Mouse (Mus musculus): ENCODE results near the gene Mrps2.
A peak's percentile ranks its signal among the peaks of the same experiment; 100 is the strongest.
"Not testable (repeated sequence)": the region's sequence is repeated elsewhere in the genome, so short reads cannot be mapped to it uniquely, and the experiment has no call there.

Mrps2 gene

GRCm38 (mm10) chr2:28472011-28472410, 4.1 kb downstream of the Mrps2 start:
- peak in 1 of 2 experiments; percentile 52 for DNase-seq (ENCODE audit: low spot score in 2 of 2)

- not testable (repeated sequence) for DNase-seq (ENCODE audit: low spot score in 2 of 2)
These were observed 10.1 kb downstream of the Mrps2 start for GRCm38 (mm10) chr2:28477993-28478392.

- peak in 1 of 2 experiments; percentile 57 for DNase-seq (ENCODE audit: low spot score in 2 of 2)
These were observed 11.6 kb downstream of the Mrps2 start for GRCm38 (mm10) chr2:28479208-28480204.

- DNase-seq (ENCODE audit: low spot score in 2 of 2): no peak
These were observed 16.0 kb downstream of the Mrps2 start for GRCm38 (mm10) chr2:28483861-28484260.

GRCm38 (mm10) chr2:28494521-28494920, 26.7 kb downstream of the Mrps2 start:
- peak in 1 of 2 experiments; percentile 47 for DNase-seq (ENCODE audit: low spot score in 2 of 2)

- peak in 1 of 2 experiments; percentile 58 for DNase-seq (ENCODE audit: low spot score in 2 of 2)
These were observed 27.4 kb downstream of the Mrps2 start for GRCm38 (mm10) chr2:28495207-28495756.

- peak in 1 of 2 experiments; percentile 57 for DNase-seq (ENCODE audit: low spot score in 2 of 2)
These were observed 28.1 kb downstream of the Mrps2 start for GRCm38 (mm10) chr2:28495801-28496595.

- peak in 1 of 2 experiments; percentile 58 for DNase-seq (ENCODE audit: low spot score in 2 of 2)
These were observed 28.8 kb downstream of the Mrps2 start, which contains the start of gene Gbgt1 for GRCm38 (mm10) chr2:28496671-28497070. Gene Gbgt1, plus strand, starts transcription at chr2:28496891.

DNA sequence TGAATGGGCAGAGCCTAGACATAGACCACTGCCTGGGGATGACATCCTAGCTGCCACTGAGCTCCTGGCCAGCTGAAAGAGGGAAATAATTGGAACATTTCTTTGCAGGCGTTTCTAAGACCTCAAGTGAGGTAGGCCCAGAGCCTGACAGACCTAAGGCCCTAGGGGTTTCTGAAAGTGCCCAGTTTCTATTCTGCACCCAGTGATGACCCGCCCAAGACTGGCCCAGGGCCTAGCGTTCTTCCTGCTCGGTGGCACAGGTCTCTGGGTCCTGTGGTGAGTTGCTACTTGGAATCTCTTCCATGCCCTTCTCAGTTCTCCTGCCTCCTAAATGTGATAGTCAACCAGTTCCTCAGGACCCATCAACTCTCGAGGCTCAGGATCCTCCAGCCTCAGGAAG, 29.7 kb downstream of the Mrps2 start:
- peak in 1 of 2 experiments; percentile 38 for DNase-seq (ENCODE audit: low spot score in 2 of 2)

DNA sequence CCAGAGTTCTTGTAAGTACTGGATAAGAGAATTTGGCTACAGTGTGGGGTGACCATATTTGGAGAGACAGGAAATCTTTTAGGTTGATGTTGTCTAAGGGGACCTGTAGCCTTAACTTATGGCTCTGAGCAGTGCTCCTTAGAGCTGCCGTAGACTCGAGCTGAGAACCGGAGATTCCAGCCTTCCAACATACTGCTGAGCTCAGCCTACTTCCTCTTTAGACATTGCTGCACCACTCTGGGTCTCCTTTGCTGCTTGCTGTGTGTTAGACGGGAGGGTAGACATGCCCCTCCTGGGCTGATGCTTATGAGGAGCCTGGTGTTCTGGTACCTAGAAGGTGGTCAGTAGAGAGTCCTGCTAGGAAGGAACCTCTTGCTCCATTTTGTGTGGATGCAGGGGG, 30.6 kb downstream of the Mrps2 start:
- DNase-seq (ENCODE audit: low spot score in 2 of 2): peak in 1 of 2 experiments; percentile 39

- peak; percentile 15 to 56 for DNase-seq (ENCODE audit: low spot score in 2 of 2)
These were observed 35.1 kb downstream of the Mrps2 start for GRCm38 (mm10) chr2:28502987-28503386.

DNA sequence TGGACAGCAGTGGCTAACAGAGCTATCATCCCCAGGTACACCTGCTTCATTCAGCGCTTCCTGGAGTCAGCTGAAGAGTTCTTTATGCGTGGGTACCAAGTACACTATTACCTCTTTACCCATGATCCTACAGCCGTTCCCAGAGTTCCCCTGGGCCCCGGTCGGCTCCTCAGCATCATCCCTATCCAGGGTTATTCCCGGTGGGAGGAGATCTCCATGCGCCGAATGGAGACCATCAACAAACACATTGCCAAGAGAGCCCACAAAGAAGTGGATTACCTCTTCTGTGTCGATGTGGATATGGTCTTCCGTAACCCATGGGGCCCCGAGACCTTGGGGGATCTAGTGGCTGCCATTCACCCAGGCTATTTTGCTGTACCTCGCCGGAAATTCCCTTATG, 36.8 kb downstream of the Mrps2 start:
- DNase-seq (ENCODE audit: low spot score in 2 of 2): peak; percentile 12 to 53

GRCm38 (mm10) chr2:28505795-28506194, 37.9 kb downstream of the Mrps2 start, which contains the start of gene Gm10134:
Gene Gm10134, plus strand, starts transcription at chr2:28506095.
- DNase-seq (ENCODE audit: low spot score in 2 of 2): no peak

DNA sequence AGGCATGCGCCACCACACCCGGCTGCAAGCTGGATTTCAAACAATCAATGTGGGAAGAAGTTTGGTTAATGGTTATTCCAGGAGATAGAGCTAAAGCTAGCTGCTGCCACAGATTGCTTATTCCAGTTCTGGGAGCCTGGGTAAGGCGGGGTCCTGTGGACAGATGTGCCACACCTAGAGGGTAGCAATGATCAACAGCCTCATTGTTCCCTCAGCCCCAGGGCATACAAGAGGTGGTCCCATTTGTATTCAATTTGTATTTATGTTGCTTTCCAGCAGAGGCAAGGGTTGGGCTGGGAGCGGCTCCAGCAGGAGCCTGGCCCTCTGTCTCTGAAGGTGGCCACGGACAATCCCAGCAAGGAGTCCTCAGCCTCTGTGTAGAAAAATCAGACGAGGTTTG, 38.4 kb downstream of the Mrps2 start:
- DNase-seq (ENCODE audit: low spot score in 2 of 2): peak; percentile 10 to 30

- DNase-seq (ENCODE audit: low spot score in 2 of 2): not testable (repeated sequence)
These were observed 43.7 kb downstream of the Mrps2 start for GRCm38 (mm10) chr2:28511600-28511999.

DNA sequence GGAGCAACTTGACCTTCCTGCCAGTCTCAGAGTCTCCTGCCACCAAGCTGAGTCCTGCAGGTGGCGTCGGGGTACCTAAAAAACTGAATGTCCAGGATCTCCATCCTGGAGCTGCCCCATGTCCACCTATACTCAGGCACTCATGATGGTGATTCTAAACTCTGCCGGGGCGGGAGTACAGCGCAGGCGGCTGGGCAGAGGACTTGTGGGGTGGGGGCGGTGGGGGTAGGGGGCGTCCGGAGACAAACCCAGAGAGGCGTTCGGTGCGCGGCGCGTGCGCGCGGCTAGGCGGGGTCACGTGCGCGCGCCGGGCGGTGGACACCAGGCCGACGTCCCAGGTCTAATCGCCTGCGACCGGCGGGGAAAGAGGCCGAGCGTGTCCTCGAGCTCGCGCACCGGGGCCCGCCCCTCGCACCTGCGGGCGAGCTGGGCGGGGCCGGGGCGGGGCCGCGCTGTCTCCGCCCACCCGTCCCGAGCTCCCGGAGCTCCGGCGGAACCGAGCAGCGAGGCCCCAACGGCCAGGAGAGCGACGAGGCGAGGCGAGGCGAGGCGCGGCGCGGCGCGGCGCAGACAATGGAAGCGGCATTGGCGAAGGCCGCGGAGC, 45.0 kb downstream of the Mrps2 start, which contains the start of gene Ralgds:
Gene Ralgds (plus strand): TSS at position 328 of the 604 bp plus-strand sequence.
- peak in 1 of 2 experiments; percentile 55 for DNase-seq (ENCODE audit: low spot score in 2 of 2)

GRCm38 (mm10) chr2:28513431-28514370, 45.8 kb downstream of the Mrps2 start:
- no peak for DNase-seq (ENCODE audit: low spot score in 2 of 2)

GRCm38 (mm10) chr2:28514489-28514888, 46.6 kb downstream of the Mrps2 start:
- peak; percentile 70 to 90 for DNase-seq (ENCODE audit: low spot score in 2 of 2)

DNA sequence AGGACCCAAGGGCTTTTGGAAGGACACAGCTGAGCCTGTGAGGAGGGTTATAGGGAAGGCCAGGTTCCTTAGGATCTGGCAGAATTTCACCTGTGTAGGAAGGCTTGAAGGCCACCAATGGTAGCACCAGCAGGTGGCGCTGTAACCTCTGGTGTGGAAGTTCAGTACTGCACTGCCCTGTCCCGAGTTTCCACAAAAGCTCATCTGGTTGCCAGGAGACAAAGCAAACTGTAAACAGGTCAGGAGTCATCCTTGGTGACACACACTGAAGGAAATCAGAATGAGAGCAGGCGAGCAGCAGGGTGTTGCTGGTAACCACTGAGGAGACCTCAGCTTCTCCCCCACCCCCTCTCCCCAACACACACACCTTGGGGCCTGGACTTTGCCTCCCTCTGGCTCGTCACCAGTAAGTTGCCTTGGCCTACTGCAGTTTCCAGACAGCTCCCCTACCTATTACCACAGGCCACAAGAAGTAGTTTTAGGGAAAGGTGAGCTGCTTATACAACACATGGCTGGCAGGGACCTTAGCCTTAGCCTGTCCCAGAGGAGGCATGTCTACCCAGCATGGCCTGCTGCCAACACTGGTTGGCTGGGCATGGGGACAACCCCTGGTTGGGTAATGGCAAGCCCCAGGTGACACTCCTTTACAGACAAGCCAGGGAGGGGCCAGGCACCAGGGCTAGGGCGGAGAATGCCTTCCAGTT, 49.5 kb downstream of the Mrps2 start:
- peak; percentile 60 to 85 for DNase-seq (ENCODE audit: low spot score in 2 of 2)
